Mouse (Mus musculus) embryonic facial prominence, embryonic 15.5 days (tissue): ENCODE results near the gene Cyp4v3. TPM values are rescaled to one million over a fixed set of nuclear protein-coding genes. Genes with fewer than 3 reads are reported as not detected.

Experiments
- ATAC-seq: fragments of 200-750 bp; cut with Nextera tagmentation; 2 replicates; pipeline ENCODE4 v1.8.0; 2017; ENCODE audit warnings: low read depth, moderate TSS enrichment; ENCODE audit not compliant: insufficient number of reproducible peaks, low FRiP score, low TSS enrichment
- H3K27ac ChIP-seq: fragments of 300-500 bp; sonication (generic); replicated peaks from 2 replicates; pipeline ENCODE4 v1.5.1; 2015; ENCODE audit warnings: mild to moderate bottlenecking, inconsistent platforms
- H3K27me3 ChIP-seq: fragments of 300-500 bp; sonication (generic); 2 replicates; pipeline ENCODE4 v1.6.1; 2015; ENCODE audit warnings: inconsistent platforms
- H3K36me3 ChIP-seq: fragments of 300-500 bp; sonication (generic); 2 replicates; pipeline ENCODE4 v1.6.1; 2015; ENCODE audit warnings: mild to moderate bottlenecking, inconsistent platforms
- H3K4me1 ChIP-seq: fragments of 300-500 bp; sonication (generic); 2 replicates; pipeline ENCODE4 v1.6.1; 2015; ENCODE audit warnings: inconsistent platforms
- H3K4me2 ChIP-seq: fragments of 300-500 bp; sonication (generic); replicated peaks from 2 replicates; pipeline ENCODE4 v1.6.1; 2015; ENCODE audit warnings: mild to moderate bottlenecking, inconsistent platforms
- H3K4me3 ChIP-seq: fragments of 300-500 bp; sonication (generic); replicated peaks from 2 replicates; pipeline ENCODE4 v1.5.1; 2015; ENCODE audit warnings: mild to moderate bottlenecking, inconsistent platforms
- H3K9ac ChIP-seq: fragments of 300-500 bp; sonication (generic); 2 replicates; pipeline ENCODE4 v1.6.1; 2015; ENCODE audit warnings: inconsistent platforms
- H3K9me3 ChIP-seq: fragments of 300-500 bp; sonication (generic); replicated peaks from 2 replicates; pipeline ENCODE4 v1.6.1; 2016; ENCODE audit warnings: inconsistent platforms
- WGBS: fragments of 180-500 bp; shearing (Covaris S2); methylation state at CpG from one replicate; pipeline ENCODE4 v1.1.7; 2015; 5-methylcytosine and 5-hydroxymethylcytosine counted together
- polyA plus RNA-seq: library from polyadenylated mRNA; unstranded; fragments of >200 nt; fragmentation: Nextera tagmentation; extraction: Ambion mirVana; gene quantifications from 2 replicates; pipeline ENCODE4 v1.2.1, GENCODE M21; 2015

The Cyp4v3 gene
- polyA plus RNA-seq, 1 experiment from 2014 or later, result 2.9 TPM

DNA sequence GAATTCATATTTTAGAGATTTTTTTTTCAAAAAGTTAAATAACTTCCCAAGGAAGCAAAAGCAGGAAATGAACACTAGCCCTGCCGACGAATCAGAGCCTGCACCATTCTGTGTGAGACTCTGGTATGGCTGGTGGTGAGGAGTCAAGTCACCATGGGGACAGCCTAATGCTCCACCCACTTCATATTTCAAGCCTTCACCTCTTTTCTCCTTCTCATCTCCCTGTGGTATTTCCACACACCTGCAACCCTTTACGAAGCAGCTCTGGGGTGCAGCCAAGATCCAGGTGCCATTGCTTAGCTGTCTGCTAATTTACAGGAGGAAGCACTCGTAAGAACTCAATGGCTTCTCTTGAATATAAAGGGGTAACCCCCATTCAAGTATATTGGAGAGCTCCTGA lies 22.0 kb downstream of the Cyp4v3 start:
- no peak overlapping the region for H3K27ac ChIP-seq
- no peaks in the 10 kb centered on the region for H3K27me3 ChIP-seq
- H3K9me3 ChIP-seq, result no peaks in the 10 kb centered on the region
- no peak overlapping the region for H3K4me3 ChIP-seq
- H3K4me2 ChIP-seq, result no peak overlapping the region
- ATAC-seq, result no peak
- H3K9ac ChIP-seq, result no peak overlapping the region
- WGBS, result 72% methylated on average over 4 of the region's 4 CpGs
- H3K36me3 ChIP-seq, result no peaks in the 10 kb centered on the region
- no peaks in the 10 kb centered on the region for H3K4me1 ChIP-seq

DNA sequence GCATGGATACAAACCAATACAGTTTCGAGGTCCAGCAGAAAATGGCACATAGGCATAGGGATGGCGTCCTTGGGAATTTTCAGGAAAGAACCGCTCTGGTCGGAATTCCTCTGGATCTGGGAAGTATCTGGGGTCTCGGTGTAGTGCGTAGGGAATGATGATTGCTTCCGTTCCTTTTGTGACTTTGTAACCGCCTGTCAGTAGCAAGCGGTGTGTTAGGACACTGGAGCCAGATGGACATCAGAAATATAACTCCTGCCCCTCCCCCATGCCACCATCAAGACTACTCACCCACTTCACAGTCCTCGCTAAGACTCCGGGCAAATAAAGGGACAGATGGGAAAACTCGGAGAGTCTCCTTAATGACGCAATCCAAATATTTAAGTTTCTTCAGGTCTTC lies 24.6 kb downstream of the Cyp4v3 start, which contains the start of gene Gm45753:
Gene Gm45753, minus strand, starts transcription at position 101 of the 400 bp plus-strand sequence.
- no peak within 1 kb of the TSS for H3K9ac ChIP-seq
- ATAC-seq, result no peak
- WGBS, result 91% methylated on average over 13 of the region's 13 CpGs

DNA sequence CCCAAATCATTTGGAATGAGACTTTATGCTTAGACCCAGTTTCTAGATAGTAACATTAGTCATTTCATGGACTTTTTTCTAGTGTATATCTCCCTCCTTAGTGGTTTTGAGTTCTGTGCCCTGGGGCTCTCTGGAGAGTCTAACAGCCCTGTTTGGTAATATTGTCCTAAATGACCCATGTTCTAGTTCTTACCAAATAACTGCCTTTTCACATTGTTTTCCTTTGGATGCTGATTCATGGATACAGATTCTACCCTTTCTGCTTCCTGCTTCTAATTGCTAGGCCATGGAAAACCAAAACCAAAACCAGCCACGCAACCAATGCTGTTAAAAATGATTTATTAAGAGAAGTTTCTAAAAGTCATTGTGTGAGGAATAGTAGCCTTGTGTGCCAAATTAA lies 27.5 kb downstream of the Cyp4v3 start:
- Histone ChIP-seq H3K36me3 (no peaks in the 10 kb centered on the region), H3K27me3 (no peaks in the 10 kb centered on the region), H3K4me3 (no peak overlapping the region), H3K9ac (no peak overlapping the region), H3K4me2 (no peak overlapping the region), H3K27ac (no peak overlapping the region), H3K4me1 (no peaks in the 10 kb centered on the region), H3K9me3 (no peaks in the 10 kb centered on the region)
- no peak for ATAC-seq
- WGBS, result 83% methylated on average over 1 of the region's 1 CpGs

More for the DNA sequence above, 24.6 kb downstream of the Cyp4v3 start, which contains the start of gene Gm45753:
- Histone ChIP-seq H3K4me1 (no peaks in the 10 kb centered on the region), H3K27ac (no peak within 1 kb of the TSS), H3K4me3 (no peak within 1 kb of the TSS), H3K27me3 (no peaks in the 10 kb centered on the region), H3K4me2 (no peak within 1 kb of the TSS), H3K36me3 (no peaks in the 10 kb centered on the region), H3K9me3 (no peaks in the 10 kb centered on the region)

DNA sequence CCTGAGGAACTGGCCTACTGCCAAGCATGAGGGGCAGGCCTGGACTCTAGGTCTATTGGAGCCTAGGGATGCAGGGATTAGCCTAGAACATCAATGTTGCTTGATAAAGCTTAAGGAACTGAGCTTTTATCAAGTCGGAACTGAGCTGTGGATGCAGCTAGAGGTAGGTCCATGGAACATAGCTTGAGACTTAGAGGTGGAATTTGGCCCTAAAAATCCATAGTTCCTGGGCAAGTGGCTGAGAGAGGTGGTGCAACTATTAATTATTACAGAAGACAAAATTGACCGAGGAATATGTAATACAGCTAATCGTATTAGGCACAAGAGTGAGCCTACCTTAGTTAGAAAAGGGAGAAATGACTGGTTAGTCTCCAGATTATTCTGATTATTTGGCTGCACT lies 28.7 kb downstream of the Cyp4v3 start:
- WGBS, result 92% methylated on average over 3 of the region's 3 CpGs
- Histone ChIP-seq H3K9ac (no peak overlapping the region), H3K27me3 (no peaks in the 10 kb centered on the region), H3K27ac (no peak overlapping the region), H3K4me2 (no peak overlapping the region), H3K4me1 (no peaks in the 10 kb centered on the region), H3K4me3 (no peak overlapping the region), H3K9me3 (no peaks in the 10 kb centered on the region), H3K36me3 (no peaks in the 10 kb centered on the region)
- no peak for ATAC-seq

DNA sequence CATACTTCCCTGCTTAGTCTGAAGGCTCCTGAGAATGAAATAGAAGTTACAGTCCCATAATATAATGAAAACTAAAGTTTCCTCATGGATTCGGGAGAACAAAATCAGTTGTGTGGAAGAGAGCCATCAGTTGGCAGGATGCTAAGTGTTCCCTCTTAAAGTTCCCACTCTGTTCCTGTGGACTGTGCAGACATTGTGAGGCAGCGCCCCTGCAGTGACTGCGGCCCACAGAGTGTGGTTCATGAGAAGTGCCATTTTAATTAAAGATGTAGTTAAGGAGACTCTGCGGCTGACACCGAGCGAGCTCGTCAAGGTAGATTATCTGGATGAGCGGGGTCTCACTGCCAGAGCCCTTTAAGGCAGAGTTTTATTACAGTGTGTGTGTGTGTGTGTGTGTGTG lies 30.6 kb downstream of the Cyp4v3 start:
- ATAC-seq, result no peak
- WGBS, result 67% methylated on average over 8 of the region's 8 CpGs
- H3K4me1 ChIP-seq, result no peaks in the 10 kb centered on the region
- no peaks in the 10 kb centered on the region for H3K36me3 ChIP-seq
- H3K27ac ChIP-seq, result no peak overlapping the region
- no peak overlapping the region for H3K4me2 ChIP-seq
- no peaks in the 10 kb centered on the region for H3K9me3 ChIP-seq
- H3K27me3 ChIP-seq, result no peaks in the 10 kb centered on the region
- H3K9ac ChIP-seq, result no peak overlapping the region
- no peak overlapping the region for H3K4me3 ChIP-seq

GRCm38 (mm10) chr8:45295276-45295675 lies 37.7 kb downstream of the Cyp4v3 start:
- Histone ChIP-seq H3K9me3 (no peaks in the 10 kb centered on the region), H3K4me3 (no peak overlapping the region), H3K27me3 (no peaks in the 10 kb centered on the region), H3K27ac (no peak overlapping the region), H3K4me2 (no peak overlapping the region), H3K36me3 (no peaks in the 10 kb centered on the region), H3K9ac (no peak overlapping the region), H3K4me1 (no peaks in the 10 kb centered on the region)
- ATAC-seq, result no peak
- 79% methylated on average over 6 of the region's 6 CpGs for WGBS

GRCm38 (mm10) chr8:45294687-45295086 lies 38.3 kb downstream of the Cyp4v3 start, which contains the start of gene Klkb1:
Klkb1 (minus strand) TSS chr8:45294859.
- Histone ChIP-seq H3K4me1 (no peaks in the 10 kb centered on the region), H3K27me3 (no peaks in the 10 kb centered on the region), H3K9ac (no peak within 1 kb of the TSS), H3K9me3 (no peaks in the 10 kb centered on the region), H3K4me2 (no peak within 1 kb of the TSS), H3K36me3 (no peaks in the 10 kb centered on the region), H3K27ac (no peak within 1 kb of the TSS), H3K4me3 (no peak within 1 kb of the TSS)
- 83% methylated on average over 7 of the region's 7 CpGs for WGBS
- no peak for ATAC-seq

DNA sequence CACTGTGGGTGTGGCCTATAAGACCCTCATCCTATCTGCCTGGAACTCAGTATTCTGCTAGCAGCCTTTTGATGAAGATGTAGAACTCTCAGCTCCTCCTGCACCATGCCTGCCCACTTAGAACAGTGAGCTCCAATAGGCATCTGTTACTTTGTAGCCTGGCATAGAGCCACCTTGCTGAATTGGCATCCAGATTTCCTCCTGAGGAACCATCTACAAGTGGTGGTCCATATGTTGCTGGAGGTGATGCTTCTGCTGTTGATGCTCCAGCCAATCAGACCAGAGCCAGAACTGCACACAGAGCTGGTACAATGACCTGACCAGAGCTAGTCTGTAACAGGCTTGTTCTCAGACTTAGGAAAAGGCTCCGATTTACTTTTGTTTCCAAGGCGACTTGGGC lies 41.2 kb downstream of the Cyp4v3 start:
- WGBS, result 84% methylated on average over 2 of the region's 2 CpGs
- H3K4me2 ChIP-seq, result no peak overlapping the region
- H3K27me3 ChIP-seq, result no peaks in the 10 kb centered on the region
- H3K27ac ChIP-seq, result no peak overlapping the region
- H3K36me3 ChIP-seq, result no peaks in the 10 kb centered on the region
- no peaks in the 10 kb centered on the region for H3K9me3 ChIP-seq
- H3K4me3 ChIP-seq, result no peak overlapping the region
- no peak overlapping the region for H3K9ac ChIP-seq
- no peak for ATAC-seq
- no peaks in the 10 kb centered on the region for H3K4me1 ChIP-seq

DNA sequence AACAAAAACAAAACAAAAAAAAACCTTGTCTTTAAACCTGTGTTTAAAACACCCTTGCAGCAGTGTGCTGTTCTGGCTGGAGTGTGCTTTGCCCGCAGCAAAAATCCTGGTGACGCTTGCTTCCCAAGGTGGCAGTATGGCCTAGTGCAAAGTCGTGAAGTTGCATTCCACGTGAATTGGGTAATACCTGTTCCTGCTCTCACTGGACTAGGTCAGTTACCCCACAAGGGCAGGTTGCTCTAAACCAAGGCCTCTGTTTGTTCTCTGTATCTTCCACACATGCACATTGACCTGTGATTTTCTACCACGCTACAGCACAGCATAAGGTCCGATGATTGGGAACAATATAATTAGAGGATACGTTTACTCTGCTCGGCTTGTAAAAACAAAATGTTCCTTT lies 51.4 kb downstream of the Cyp4v3 start:
- H3K4me1 ChIP-seq, result no peaks in the 10 kb centered on the region
- H3K36me3 ChIP-seq, result no peaks in the 10 kb centered on the region
- no peak overlapping the region for H3K4me3 ChIP-seq
- H3K27ac ChIP-seq, result no peak overlapping the region
- no peaks in the 10 kb centered on the region for H3K27me3 ChIP-seq
- no peak overlapping the region for H3K4me2 ChIP-seq
- no peak overlapping the region for H3K9ac ChIP-seq
- 71% methylated on average over 8 of the region's 8 CpGs for WGBS
- no peak for ATAC-seq
- no peaks in the 10 kb centered on the region for H3K9me3 ChIP-seq

DNA sequence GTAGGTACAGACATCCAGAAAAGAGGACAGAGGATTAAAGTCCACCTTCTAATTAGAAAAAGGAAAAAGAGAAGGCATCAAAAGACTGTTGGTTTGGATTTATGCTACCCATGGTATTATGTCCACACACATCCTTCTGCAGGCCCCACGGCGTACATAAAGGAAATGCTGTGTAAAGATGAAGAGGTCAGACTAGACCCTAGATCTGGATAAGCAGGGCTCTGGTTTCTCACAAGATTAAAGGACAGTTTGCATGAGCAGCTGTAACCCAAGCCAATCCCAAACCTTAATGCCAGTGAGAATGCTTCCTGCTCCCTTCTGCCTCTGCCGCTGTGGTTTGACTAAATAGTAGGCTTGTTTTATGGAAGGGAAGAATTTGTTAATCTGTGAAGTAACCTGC lies 55.6 kb downstream of the Cyp4v3 start:
- Histone ChIP-seq H3K4me3 (no peak overlapping the region), H3K9ac (no peak overlapping the region), H3K4me2 (no peak overlapping the region), H3K9me3 (no peaks in the 10 kb centered on the region), H3K27me3 (no peaks in the 10 kb centered on the region), H3K4me1 (no peaks in the 10 kb centered on the region), H3K27ac (no peak overlapping the region), H3K36me3 (no peaks in the 10 kb centered on the region)
- WGBS, result 52% methylated on average over 3 of the region's 3 CpGs
- ATAC-seq, result no peak

GRCm38 (mm10) chr8:45274317-45274716 lies 58.7 kb downstream of the Cyp4v3 start:
- H3K27me3 ChIP-seq, result no peaks in the 10 kb centered on the region
- no peak overlapping the region for H3K27ac ChIP-seq
- no peak overlapping the region for H3K4me2 ChIP-seq
- no peak for ATAC-seq
- no peaks in the 10 kb centered on the region for H3K36me3 ChIP-seq
- no peaks in the 10 kb centered on the region for H3K4me1 ChIP-seq
- no peak overlapping the region for H3K9ac ChIP-seq
- WGBS, result 76% methylated on average over 4 of the region's 4 CpGs
- H3K9me3 ChIP-seq, result no peaks in the 10 kb centered on the region
- H3K4me3 ChIP-seq, result no peak overlapping the region

DNA sequence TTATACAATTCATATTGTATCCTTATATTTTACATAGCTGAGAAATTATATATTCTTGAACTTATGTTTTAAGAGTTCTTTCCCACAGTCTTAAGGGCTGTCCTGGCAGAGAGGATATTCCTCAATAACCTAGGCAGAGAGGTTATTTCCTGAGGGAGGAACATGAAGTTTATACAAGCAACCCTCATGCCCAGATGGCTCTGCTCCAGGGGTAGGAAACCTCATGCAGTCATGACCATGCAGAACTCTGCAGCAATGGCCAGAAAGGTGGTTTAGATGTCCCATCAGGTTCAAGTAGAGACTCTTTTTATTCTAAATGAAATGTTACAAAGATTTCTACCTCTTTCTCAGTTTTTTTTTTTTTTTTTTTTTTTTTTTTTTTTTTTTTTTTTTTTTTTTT lies 64.0 kb downstream of the Cyp4v3 start:
- Histone ChIP-seq H3K4me2 (no peak overlapping the region), H3K9ac (no peak overlapping the region), H3K27me3 (no peaks in the 10 kb centered on the region), H3K36me3 (no peaks in the 10 kb centered on the region), H3K9me3 (no peaks in the 10 kb centered on the region), H3K27ac (no peak overlapping the region), H3K4me3 (no peak overlapping the region), H3K4me1 (no peaks in the 10 kb centered on the region)
- ATAC-seq, result no peak
